Mouse (Mus musculus) kidney, adult 11 months (tissue): ENCODE measurements at regions not wholly inside any gene's neighbourhood (a gene's known extent, or its start where the extent isn't known, plus 50 kb on each side); places are given as distances from the start of the nearest gene placed in this dataset.
"Not testable (repeated sequence)": the region's sequence is repeated elsewhere in the genome, so short reads cannot be mapped to it uniquely, and the experiment has no call there.

ENCODE experiments used
- DNase-seq: peaks from one replicate; pipeline ENCODE4 v3.0.0; 2022

DNA sequence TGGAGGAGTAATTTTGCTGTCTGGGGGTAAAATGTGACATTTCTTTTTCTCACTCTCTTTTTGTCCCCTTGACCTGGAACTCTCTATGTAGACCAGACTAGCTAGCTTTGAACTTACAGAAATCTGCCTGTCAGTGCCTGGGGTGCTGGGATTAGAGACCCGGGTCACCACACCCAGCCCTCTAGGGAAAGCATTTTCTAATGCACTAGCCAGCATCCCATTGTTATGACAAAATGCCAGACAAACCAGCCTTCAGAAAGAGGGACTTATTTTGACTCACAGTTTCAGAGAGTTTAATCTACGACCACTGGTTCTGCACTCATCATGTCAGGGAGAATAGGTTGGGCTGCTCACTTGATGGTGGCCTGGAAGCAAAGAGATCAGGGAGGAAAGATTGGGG is 240.4 kb downstream of the Enc1 start:
- no peak for DNase-seq

DNA sequence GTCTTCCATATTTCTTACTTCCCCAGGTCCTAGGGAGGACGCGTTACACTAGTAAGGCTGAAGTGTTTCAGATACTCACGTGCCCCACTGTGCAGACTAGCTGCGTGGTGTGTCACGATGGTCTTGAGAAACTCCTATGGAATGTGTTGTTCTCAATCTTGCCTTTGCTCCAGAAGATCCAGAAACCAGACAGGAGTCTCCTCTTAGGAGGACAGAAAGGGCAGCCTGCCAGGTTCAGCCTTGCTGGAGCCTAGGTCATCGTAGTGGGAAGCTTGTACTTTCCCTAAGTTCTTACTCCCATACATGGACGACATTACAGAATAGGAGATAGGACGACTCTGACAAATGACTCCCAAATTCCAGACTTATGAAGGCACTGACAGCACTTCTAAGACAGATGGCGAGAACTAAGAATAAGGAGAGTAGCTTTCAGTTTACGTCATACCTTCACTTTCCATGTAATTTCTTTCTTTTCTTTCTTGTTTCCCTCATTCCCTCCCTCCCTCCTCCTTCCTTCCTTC is 238.2 kb downstream of the Enc1 start:
- DNase-seq = no peak

GRCm38 (mm10) chr13:97473971-97474365 is 233.1 kb downstream of the Enc1 start:
- DNase-seq = no peak

- DNase-seq = no peak
Measured at GRCm38 (mm10) chr13:97473256-97473970, 232.5 kb downstream of the Enc1 start.

DNA sequence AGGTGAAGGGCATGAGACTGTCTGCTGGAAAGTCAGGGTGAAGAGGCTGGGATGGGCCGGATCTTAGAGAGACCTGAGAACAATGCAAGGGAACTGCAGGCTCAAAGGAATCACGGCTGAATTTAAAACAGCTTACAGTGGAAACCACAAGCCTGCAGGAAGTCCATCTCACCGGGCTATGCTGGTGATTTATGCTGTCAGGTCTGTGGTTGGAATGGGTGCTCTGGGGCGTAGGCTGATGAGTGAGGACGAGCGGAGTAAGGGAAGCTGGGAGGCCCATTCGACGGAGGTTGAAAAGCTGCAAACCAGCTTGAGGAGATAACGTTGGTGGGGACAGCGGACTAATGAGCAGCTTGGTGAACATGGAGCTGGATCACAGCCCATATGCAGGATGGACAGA is 229.1 kb downstream of the Enc1 start:
- DNase-seq = no peak

DNA sequence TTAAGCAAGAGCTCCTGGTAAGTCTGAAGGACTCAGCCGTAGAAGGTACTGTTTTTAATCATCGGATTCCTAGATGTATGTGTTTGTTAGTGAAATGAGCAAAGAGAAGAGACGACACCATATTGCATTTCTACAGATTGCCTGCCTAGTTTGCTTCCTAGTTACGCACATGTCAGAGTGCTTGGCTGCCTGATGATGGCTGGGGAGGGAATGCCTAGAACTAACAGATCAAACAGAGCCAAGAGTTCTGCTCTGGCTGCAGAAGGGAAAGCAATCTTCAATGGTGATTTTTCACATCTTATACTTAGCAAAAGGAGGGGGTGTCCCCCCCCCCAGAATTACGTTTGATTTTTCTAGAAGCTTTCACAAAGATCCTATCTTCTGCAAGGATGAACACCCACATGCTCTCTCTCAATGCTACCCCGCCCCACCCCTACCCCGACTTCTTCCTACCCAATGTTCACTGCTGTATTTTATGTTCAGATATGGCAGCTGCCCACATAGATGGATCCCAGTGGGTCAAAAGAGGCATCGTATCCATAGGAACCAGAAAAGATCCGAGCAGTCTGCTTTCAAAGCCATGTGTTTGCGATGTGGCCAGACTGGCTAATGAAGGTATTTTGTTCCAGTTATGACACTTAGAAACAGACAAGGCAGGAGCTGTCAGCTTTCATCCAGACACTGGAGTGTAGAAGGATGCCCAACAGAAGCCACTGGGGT is 228.1 kb downstream of the Enc1 start:
- no peak for DNase-seq

GRCm38 (mm10) chr13:97466585-97466984 is 225.7 kb downstream of the Enc1 start:
- DNase-seq = not testable (repeated sequence)

- no peak for DNase-seq
Measured at GRCm38 (mm10) chr13:97463798-97464197, 222.9 kb downstream of the Enc1 start.

- DNase-seq = no peak
Measured at GRCm38 (mm10) chr13:97462884-97463235, 222.0 kb downstream of the Enc1 start.

GRCm38 (mm10) chr13:97462110-97462883 is 221.4 kb downstream of the Enc1 start:
- DNase-seq = no peak

DNA sequence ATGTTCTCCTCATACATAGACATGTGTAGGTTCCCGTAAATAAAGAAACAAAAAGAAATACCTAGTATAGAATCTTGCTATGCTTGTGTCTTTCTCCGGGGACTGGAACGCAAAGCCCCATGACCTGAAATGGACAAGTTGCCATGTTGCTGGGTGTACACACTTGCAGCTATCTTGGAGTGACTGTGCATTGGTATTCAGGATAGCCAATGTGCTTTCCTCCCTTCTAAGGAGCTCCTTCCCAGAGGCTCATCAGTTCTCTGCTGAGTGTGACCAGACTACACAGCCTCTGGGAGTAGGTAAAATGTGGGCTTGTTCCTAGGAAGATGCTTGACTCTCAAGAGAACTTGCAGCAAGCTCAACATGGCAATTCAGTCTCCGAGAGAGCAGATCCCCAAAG is 220.3 kb downstream of the Enc1 start:
- no peak for DNase-seq

- DNase-seq = no peak
Measured at GRCm38 (mm10) chr13:97459106-97459505, 218.2 kb downstream of the Enc1 start.

- DNase-seq = no peak
Measured at GRCm38 (mm10) chr13:97455961-97456360, 215.1 kb downstream of the Enc1 start.

DNA sequence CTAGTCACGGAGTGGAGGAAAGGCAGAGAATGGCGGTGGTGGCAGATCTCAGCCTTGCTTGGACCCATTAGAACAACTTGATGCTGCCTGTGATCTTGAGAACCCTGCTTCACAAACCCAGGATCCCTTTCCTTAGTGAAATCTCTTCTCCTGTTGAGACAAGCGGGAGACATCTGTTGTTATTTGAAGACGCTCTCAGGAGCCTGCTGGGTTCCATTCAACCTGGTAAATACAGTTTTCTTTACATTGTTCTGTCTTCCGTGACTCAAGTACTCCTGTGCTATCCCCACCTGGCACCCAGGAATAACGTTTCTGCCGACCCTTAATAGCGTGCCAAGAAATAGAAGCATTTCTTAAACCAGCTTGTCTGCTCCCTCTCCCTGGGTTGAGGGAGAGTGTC is 213.8 kb downstream of the Enc1 start:
- DNase-seq = no peak

DNA sequence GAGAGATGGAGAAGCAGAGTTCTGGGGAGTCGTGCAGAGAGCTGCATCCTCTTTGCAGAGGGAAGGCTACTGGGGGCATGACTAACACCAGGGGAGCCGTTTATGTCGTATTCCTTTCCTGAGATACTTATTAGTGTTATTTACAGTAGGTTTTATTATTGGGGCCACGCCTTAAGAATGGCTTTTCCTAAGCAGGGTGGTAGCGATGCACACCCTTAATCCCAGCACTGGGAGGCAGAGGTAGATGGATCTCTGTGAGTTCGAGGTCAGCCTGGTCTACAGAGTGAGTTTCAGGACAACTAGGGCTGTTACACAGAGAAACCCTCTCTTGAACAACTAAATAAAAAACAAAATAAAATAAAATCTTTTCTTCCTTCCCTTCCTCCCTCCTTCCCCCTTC is 212.6 kb downstream of the Enc1 start:
- no peak for DNase-seq

DNA sequence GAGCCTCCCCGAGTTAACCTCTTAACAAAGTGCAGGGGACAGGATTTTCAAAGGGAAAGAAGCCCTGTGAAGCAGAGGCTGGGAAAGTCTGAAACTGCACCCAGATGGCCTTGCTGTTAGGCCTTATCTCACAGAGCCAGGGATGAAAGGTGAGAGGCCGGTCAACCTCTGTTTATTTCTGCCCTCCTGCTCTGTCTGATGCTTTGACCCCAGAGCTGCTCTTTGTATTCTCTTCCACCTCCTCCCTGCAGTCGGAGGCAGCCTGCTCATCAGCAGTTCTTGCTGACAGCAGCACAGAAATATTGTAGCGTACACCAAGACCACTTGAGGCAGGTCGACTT is 212.2 kb downstream of the Enc1 start:
- no peak for DNase-seq

DNA sequence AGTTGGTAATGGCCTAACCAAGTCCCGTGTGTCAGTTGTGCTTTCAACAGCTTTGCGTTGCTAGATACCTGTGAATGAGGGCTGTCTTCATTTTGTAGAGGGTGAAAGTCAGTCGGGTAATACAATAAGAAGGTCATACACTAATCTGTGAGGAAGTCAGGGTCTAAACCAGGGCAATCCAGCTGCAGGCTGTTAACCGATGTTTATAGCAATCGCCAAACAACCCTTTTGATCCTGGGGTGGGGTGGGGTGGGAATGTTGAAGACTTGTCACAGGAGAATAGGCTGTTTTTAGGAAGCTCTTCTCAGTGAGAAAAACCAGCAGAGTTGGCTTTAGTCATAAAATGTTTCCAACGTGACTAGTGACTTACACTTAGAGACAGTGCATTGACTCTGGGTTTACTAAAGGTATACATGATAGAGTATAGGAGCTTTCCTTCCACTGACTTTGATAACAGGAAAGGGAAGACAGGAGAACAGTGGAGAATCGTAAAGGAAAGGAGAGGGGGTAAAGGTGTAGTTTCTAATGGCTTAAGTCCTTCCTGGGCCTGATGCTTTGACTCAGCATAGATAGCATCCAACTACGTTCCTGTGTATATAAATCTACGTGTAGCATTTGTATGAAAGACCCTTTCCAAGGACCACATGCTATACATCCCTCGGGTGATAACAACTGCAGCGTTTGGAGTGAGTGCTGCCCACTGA is 211.6 kb downstream of the Enc1 start:
- DNase-seq = no peak

- DNase-seq = no peak
Measured at GRCm38 (mm10) chr13:97451276-97451675, 210.4 kb downstream of the Enc1 start.

GRCm38 (mm10) chr13:97448123-97448522 is 207.2 kb downstream of the Enc1 start:
- DNase-seq = no peak

- no peak for DNase-seq
Measured at GRCm38 (mm10) chr13:97443731-97444428, 203.0 kb downstream of the Enc1 start.

DNA sequence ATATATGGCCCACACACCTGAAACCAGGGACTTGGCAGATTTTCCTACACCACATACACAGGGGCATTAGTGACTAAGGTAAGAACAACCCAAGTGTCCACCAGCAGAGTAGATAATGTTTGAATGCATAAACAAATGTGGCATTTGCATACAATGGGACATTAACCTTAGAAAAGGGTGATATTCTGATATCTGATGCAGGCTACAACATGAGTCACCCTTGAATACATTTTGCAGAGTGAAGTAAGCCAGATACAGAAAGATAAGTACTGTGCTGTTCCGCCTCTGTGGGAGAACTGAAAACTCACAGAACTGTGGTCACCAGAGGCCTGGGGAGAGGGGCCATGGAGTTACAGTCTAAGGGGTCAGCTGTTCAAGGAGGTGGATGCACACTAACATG is 201.9 kb downstream of the Enc1 start:
- DNase-seq = no peak

GRCm38 (mm10) chr13:97442283-97442682 is 201.4 kb downstream of the Enc1 start:
- no peak for DNase-seq

GRCm38 (mm10) chr13:97441803-97442202 is 200.9 kb downstream of the Enc1 start:
- DNase-seq = no peak
